Mouse (Mus musculus) ovary, adult 18-20 months (tissue): Measurements from ENCODE around the gene Camk2n2.

ENCODE experiments used
- DNase-seq: peaks from one replicate; pipeline ENCODE4 v3.0.0; 2022; ENCODE audit warnings: low spot score, mixed read lengths

Gene Camk2n2

GRCm38 (mm10) chr16:20610501-20611356 lies 10.4 kb downstream of the Camk2n2 start:
- peak; percentile 52 for DNase-seq

GRCm38 (mm10) chr16:20604705-20605104 lies 16.4 kb downstream of the Camk2n2 start:
- no peak for DNase-seq

- no peak for DNase-seq
These were observed 20.6 kb downstream of the Camk2n2 start for GRCm38 (mm10) chr16:20600511-20600910.

GRCm38 (mm10) chr16:20596687-20597441 lies 24.2 kb downstream of the Camk2n2 start:
- no peak for DNase-seq

- no peak for DNase-seq
These were observed 25.4 kb downstream of the Camk2n2 start for GRCm38 (mm10) chr16:20595737-20596136.

- DNase-seq = no peak
These were observed 25.9 kb downstream of the Camk2n2 start for GRCm38 (mm10) chr16:20595060-20595673.

- DNase-seq = no peak
These were observed 29.9 kb downstream of the Camk2n2 start for GRCm38 (mm10) chr16:20591076-20591705.

GRCm38 (mm10) chr16:20590680-20591038 lies 30.4 kb downstream of the Camk2n2 start:
- no peak for DNase-seq

GRCm38 (mm10) chr16:20589939-20590679 lies 31.0 kb downstream of the Camk2n2 start:
- no peak for DNase-seq

GRCm38 (mm10) chr16:20589366-20589938 lies 31.6 kb downstream of the Camk2n2 start, which contains the start of gene Vwa5b2:
Gene Vwa5b2, plus strand, starts transcription at chr16:20589471.
- DNase-seq = no peak
